Comparison of ENCODE assay signal across 9 mouse cellular contexts in genomic region chr8:70701048-70701981, GRCm38 (mm10). TPM values are rescaled to one million over a fixed set of nuclear protein-coding genes. Genes with fewer than 3 reads are reported as not detected.
A peak's percentile ranks its signal among the peaks of the same experiment; 100 is the strongest.
DNase-seq lines count a peak whose midpoint lies in the region; ATAC-seq lines count a peak whose summit lies in the region.
"Had no signal": no experiment of that assay in that cellular context is flagged by ENCODE, and none has a peak within 500 bp of the region (broad histone marks: within the 10 kb centered on the region; RNA-seq: fewer than 3 reads in every experiment).

No protein-coding gene starts in this region.

- ATAC-seq in erythroblast, adult 5-6 weeks (replicated peaks; ENCODE audit: low FRiP score, poor library complexity, severe bottlenecking): no peak
- ATAC-seq in forebrain, embryonic 12.5 days (ENCODE audit: low FRiP score): no peak
- no peak for ATAC-seq in liver, embryonic 13.5 days (ENCODE audit: low read depth)
- ATAC-seq in stomach, embryonic 16.5 days (ENCODE audit: insufficient read depth, low FRiP score): no peak

- H3K9me3 ChIP-seq in erythroblast, embryonic 14.5 days (ENCODE audit: control insufficient read depth, low read length): no peaks in the 10 kb centered on the region
- no peaks in the 10 kb centered on the region for H3K9me3 ChIP-seq in forebrain, embryonic 12.5 days
- no peaks in the 10 kb centered on the region for H3K9me3 ChIP-seq in liver, embryonic 13.5 days (replicated peaks)
- no peaks in the 10 kb centered on the region for H3K9me3 ChIP-seq in stomach, embryonic 16.5 days (replicated peaks; ENCODE audit: control insufficient read depth, low read length)

- H3K27me3 ChIP-seq in erythroblast, embryonic 14.5 days (ENCODE audit: control insufficient read depth): no peaks in the 10 kb centered on the region
- H3K27me3 ChIP-seq in forebrain, embryonic 12.5 days: no peaks in the 10 kb centered on the region
- H3K27me3 ChIP-seq in liver, embryonic 13.5 days: no peaks in the 10 kb centered on the region
- no peaks in the 10 kb centered on the region for H3K27me3 ChIP-seq in stomach, embryonic 16.5 days (ENCODE audit: control insufficient read depth, insufficient read depth, low read length)

- peaks cover 4% of the 10 kb centered on the region for H3K36me3 ChIP-seq in erythroblast, embryonic 14.5 days (ENCODE audit: control insufficient read depth)
- H3K36me3 ChIP-seq in forebrain, embryonic 12.5 days (replicated peaks): peaks cover 18% of the 10 kb centered on the region
- H3K36me3 ChIP-seq in liver, embryonic 13.5 days: no peaks in the 10 kb centered on the region
- 0 out of 2 replicates have a peak, but pooled peaks cover 5% of the 10 kb centered on the region for H3K36me3 ChIP-seq in stomach, embryonic 16.5 days (ENCODE audit: control insufficient read depth, insufficient read depth, low read length)

- 58% methylated on average over 10 of the region's 10 CpGs for WGBS in forebrain, embryonic 12.5 days
- WGBS in liver, embryonic 13.5 days (ENCODE audit: insufficient replicate concordance): 55% methylated on average over 10 of the region's 10 CpGs
- 47% methylated on average over 10 of the region's 10 CpGs for WGBS in stomach, embryonic 16.5 days

- DNase-seq in A20 (ENCODE audit: low read depth, low spot score): peak; percentile 33
- DNase-seq in liver, embryonic 13.5 days: no peak
- DNase-seq in spleen, adult 12 weeks (ENCODE audit: low spot score): no peak
- no peak for DNase-seq in left cerebral cortex, postnatal 36 days (ENCODE audit: low spot score in 2 of 2)

- H3K27ac ChIP-seq in forebrain, embryonic 12.5 days: peak overlapping the region; percentile 99
- H3K27ac ChIP-seq in liver, embryonic 13.5 days: peak overlapping the region; percentile 97; the same call in 1 of the 2 replicates
- peak overlapping the region; percentile 99; the same call in 1 of the 2 replicates for H3K27ac ChIP-seq in stomach, embryonic 16.5 days (ENCODE audit: low read length)

- intact Hi-C loops in left cerebral cortex, postnatal 36 days (cut with DNase I): loop anchor here (5.0 to 10.0 kb wide), 2 partner anchors 53 to 89 kb away; partner anchors contain the start of gene Rab3a

- H3K4me2 ChIP-seq in forebrain, embryonic 12.5 days: peak overlapping the region; percentile 73
- peak overlapping the region; percentile 98 for H3K4me2 ChIP-seq in liver, embryonic 13.5 days
- peak overlapping the region; percentile 72 for H3K4me2 ChIP-seq in stomach, embryonic 16.5 days (ENCODE audit: low read depth, low read length)

- H3K4me3 ChIP-seq in erythroblast, embryonic 14.5 days (replicated peaks): peak overlapping the region; percentile 70
- H3K4me3 ChIP-seq in forebrain, embryonic 12.5 days (replicated peaks): peak overlapping the region; percentile 100
- H3K4me3 ChIP-seq in liver, embryonic 13.5 days (replicated peaks): peak overlapping the region; percentile 93
- peak overlapping the region; percentile 99 for H3K4me3 ChIP-seq in stomach, embryonic 16.5 days (replicated peaks; ENCODE audit: low read length)

- peaks cover 47% of the 10 kb centered on the region for H3K4me1 ChIP-seq in erythroblast, embryonic 14.5 days (ENCODE audit: control insufficient read depth)
- H3K4me1 ChIP-seq in forebrain, embryonic 12.5 days: peaks cover 43% of the 10 kb centered on the region
- H3K4me1 ChIP-seq in liver, embryonic 13.5 days (replicated peaks): peaks cover 42% of the 10 kb centered on the region
- peaks cover 38% of the 10 kb centered on the region for H3K4me1 ChIP-seq in stomach, embryonic 16.5 days (ENCODE audit: control insufficient read depth, insufficient read depth, low read length)

- H3K9ac ChIP-seq in forebrain, embryonic 12.5 days: peak overlapping the region; percentile 100
- H3K9ac ChIP-seq in liver, embryonic 13.5 days: peak overlapping the region; percentile 99
- H3K9ac ChIP-seq in stomach, embryonic 16.5 days (ENCODE audit: low read length): peak overlapping the region; percentile 100

RNA-seq across cellular contexts. Expression of gene Iqcn, which starts 1.9 kb away (rescaled TPM):
- polyA plus RNA-seq in erythroblast, embryonic 14.5 days (2012): 0.02 TPM in 1 of 2 replicates, not detected in the other
- total RNA-seq in erythroblast, adult 5-6 weeks (2015; ENCODE audit: low replicate concordance): not detected in 2 replicates
- total RNA-seq in erythroblast, adult 5-6 weeks (2017; ENCODE audit: low replicate concordance): not detected in 2 replicates
- polyA plus RNA-seq in forebrain, embryonic 12.5 days (2016; fragmentation: Nextera tagmentation; extraction: Ambion mirVana): 0.04 and 0.10 TPM in 2 replicates
- polyA plus RNA-seq in liver, embryonic 13.5 days (2015; fragmentation: Nextera tagmentation; extraction: Ambion mirVana): not detected in 2 replicates
- not detected in 2 replicates for polyA plus RNA-seq in stomach, embryonic 16.5 days (2015; fragmentation: Nextera tagmentation; extraction: Ambion mirVana)
- under 1 TPM; 0.10 to 0.34 TPM for total RNA-seq in left cerebral cortex, postnatal 36 days (2021)
- total RNA-seq: MEL had no signal

RNA-seq across cellular contexts. Expression of gene Jund, which starts 2.6 kb away (rescaled TPM):
- polyA plus RNA-seq in erythroblast, embryonic 14.5 days (2012): 816 and 971 TPM in 2 replicates
- 29.2 and 53.9 TPM in 2 replicates for total RNA-seq in erythroblast, adult 5-6 weeks (2015; ENCODE audit: low replicate concordance)
- total RNA-seq in erythroblast, adult 5-6 weeks (2017; ENCODE audit: low replicate concordance): 52.2 and 61.9 TPM in 2 replicates
- 153 and 165 TPM in 2 replicates for polyA plus RNA-seq in forebrain, embryonic 12.5 days (2016; fragmentation: Nextera tagmentation; extraction: Ambion mirVana)
- polyA plus RNA-seq in liver, embryonic 13.5 days (2015; fragmentation: Nextera tagmentation; extraction: Ambion mirVana): 17.9 and 22.0 TPM in 2 replicates
- 22.5 and 30.0 TPM in 2 replicates for polyA plus RNA-seq in stomach, embryonic 16.5 days (2015; fragmentation: Nextera tagmentation; extraction: Ambion mirVana)
- 100 to 1,000 TPM; 219 to 272 TPM for total RNA-seq in left cerebral cortex, postnatal 36 days (2021)

RNA-seq across cellular contexts. Expression of gene Gm3336, which starts 17.0 kb away (rescaled TPM):
- not detected in 2 replicates for polyA plus RNA-seq in erythroblast, embryonic 14.5 days (2012)
- not detected in 2 replicates for total RNA-seq in erythroblast, adult 5-6 weeks (2015; ENCODE audit: low replicate concordance)
- not detected in 2 replicates for total RNA-seq in erythroblast, adult 5-6 weeks (2017; ENCODE audit: low replicate concordance)
- polyA plus RNA-seq in forebrain, embryonic 12.5 days (2016; fragmentation: Nextera tagmentation; extraction: Ambion mirVana): not detected in 2 replicates
- polyA plus RNA-seq in liver, embryonic 13.5 days (2015; fragmentation: Nextera tagmentation; extraction: Ambion mirVana): 0.14 TPM in 1 of 2 replicates, not detected in the other
- polyA plus RNA-seq in stomach, embryonic 16.5 days (2015; fragmentation: Nextera tagmentation; extraction: Ambion mirVana): 2.0 and 4.2 TPM in 2 replicates
- not detected for total RNA-seq in left cerebral cortex, postnatal 36 days (2021)

RNA-seq across cellular contexts. Expression of gene Pde4c, which starts 22.2 kb away (rescaled TPM):
- 0.02 TPM in 1 of 2 replicates, not detected in the other for polyA plus RNA-seq in erythroblast, embryonic 14.5 days (2012)
- not detected in 2 replicates for total RNA-seq in erythroblast, adult 5-6 weeks (2015; ENCODE audit: low replicate concordance)
- total RNA-seq in erythroblast, adult 5-6 weeks (2017; ENCODE audit: low replicate concordance): not detected in 2 replicates
- 0.14 and 0.17 TPM in 2 replicates for polyA plus RNA-seq in forebrain, embryonic 12.5 days (2016; fragmentation: Nextera tagmentation; extraction: Ambion mirVana)
- polyA plus RNA-seq in liver, embryonic 13.5 days (2015; fragmentation: Nextera tagmentation; extraction: Ambion mirVana): 0.40 and 0.43 TPM in 2 replicates
- 0.23 and 0.84 TPM in 2 replicates for polyA plus RNA-seq in stomach, embryonic 16.5 days (2015; fragmentation: Nextera tagmentation; extraction: Ambion mirVana)
- total RNA-seq in left cerebral cortex, postnatal 36 days (2021): 1 to 10 TPM in 1 of 2 experiments, under 1 TPM in 1; 0.89 to 2.0 TPM

RNA-seq across cellular contexts. Expression of gene Lsm4, which starts 28.3 kb away (rescaled TPM):
- polyA plus RNA-seq in erythroblast, embryonic 14.5 days (2012): 70.4 and 88.0 TPM in 2 replicates
- total RNA-seq in erythroblast, adult 5-6 weeks (2015; ENCODE audit: low replicate concordance): 41.1 and 51.6 TPM in 2 replicates
- total RNA-seq in erythroblast, adult 5-6 weeks (2017; ENCODE audit: low replicate concordance): 20.9 and 26.2 TPM in 2 replicates
- 259 and 275 TPM in 2 replicates for polyA plus RNA-seq in forebrain, embryonic 12.5 days (2016; fragmentation: Nextera tagmentation; extraction: Ambion mirVana)
- polyA plus RNA-seq in liver, embryonic 13.5 days (2015; fragmentation: Nextera tagmentation; extraction: Ambion mirVana): 185 and 200 TPM in 2 replicates
- 154 and 173 TPM in 2 replicates for polyA plus RNA-seq in stomach, embryonic 16.5 days (2015; fragmentation: Nextera tagmentation; extraction: Ambion mirVana)
- 10 to 100 TPM; 59.1 to 69.8 TPM for total RNA-seq in left cerebral cortex, postnatal 36 days (2021)
